Mouse (Mus musculus) frontal cortex, adult 2 months (tissue): ENCODE results near the gene Bnip2. TPM values are rescaled to one million over a fixed set of nuclear protein-coding genes. Genes with fewer than 3 reads are reported as not detected.

Experiments used
- DNase-seq, 2 experiments: peaks; one replicate each; pipeline ENCODE4 v3.0.0; 2022; ENCODE audit warnings: low spot score in 1 of 2; ENCODE audit errors: extremely low spot score in 1 of 2
- polyA plus RNA-seq: library from polyadenylated mRNA; depleted of rRNA; stranded (reverse); fragments of >200 nt; gene quantifications from 2 replicates; pipeline ENCODE4 v1.2.3, GENCODE M21; 2012; rRNA removed

Bnip2 gene
- polyA plus RNA-seq = 44.6 and 48.0 TPM in 2 replicates

- peak; percentile 81 to 96 for DNase-seq
Measured at GRCm38 (mm10) chr9:69989303-69990121, at the start of gene Bnip2. Gene Bnip2 (plus strand): TSS chr9:69989466.

- DNase-seq = no peak
Measured at GRCm38 (mm10) chr9:69940839-69941490, 48.3 kb upstream of the Bnip2 start.

GRCm38 (mm10) chr9:69941556-69941955 is 47.7 kb upstream of the Bnip2 start:
- no peak for DNase-seq

GRCm38 (mm10) chr9:69948964-69949363 is 40.3 kb upstream of the Bnip2 start:
- peak in 1 of 2 experiments; percentile 16 for DNase-seq

GRCm38 (mm10) chr9:69949641-69950040 is 39.6 kb upstream of the Bnip2 start:
- no peak for DNase-seq

- DNase-seq = no peak
Measured at GRCm38 (mm10) chr9:69961007-69961406, 28.3 kb upstream of the Bnip2 start.

- DNase-seq = peak in 1 of 2 experiments; percentile 35
Measured at GRCm38 (mm10) chr9:69964370-69964769, 24.9 kb upstream of the Bnip2 start.

GRCm38 (mm10) chr9:69985526-69985925 is 3.7 kb upstream of the Bnip2 start:
- no peak for DNase-seq

GRCm38 (mm10) chr9:69986063-69986462 is 3.2 kb upstream of the Bnip2 start:
- DNase-seq = no peak

GRCm38 (mm10) chr9:69986571-69986970 is 2.7 kb upstream of the Bnip2 start:
- DNase-seq = no peak

- DNase-seq = peak; percentile 28 to 84
Measured at GRCm38 (mm10) chr9:69987579-69987978, 1.7 kb upstream of the Bnip2 start.

GRCm38 (mm10) chr9:69988706-69989302 is 462 bp upstream of the Bnip2 start:
- DNase-seq = no peak

GRCm38 (mm10) chr9:69990346-69990745 is 1.1 kb downstream of the Bnip2 start:
- no peak for DNase-seq

GRCm38 (mm10) chr9:69992841-69993277 is 3.6 kb downstream of the Bnip2 start:
- DNase-seq = no peak

GRCm38 (mm10) chr9:69993479-69993878 is 4.2 kb downstream of the Bnip2 start:
- DNase-seq = no peak

- peak in 1 of 2 experiments; percentile 21 for DNase-seq
Measured at GRCm38 (mm10) chr9:69994547-69994946, 5.3 kb downstream of the Bnip2 start.

- no peak for DNase-seq
Measured at GRCm38 (mm10) chr9:69999318-69999717, 10.1 kb downstream of the Bnip2 start.

- DNase-seq = no peak
Measured at GRCm38 (mm10) chr9:70003516-70003915, 14.2 kb downstream of the Bnip2 start.

GRCm38 (mm10) chr9:70006984-70007383 is 17.7 kb downstream of the Bnip2 start:
- DNase-seq = no peak

GRCm38 (mm10) chr9:70007506-70008248 is 18.4 kb downstream of the Bnip2 start:
- DNase-seq = no peak
